Mouse (Mus musculus) erythroblast, embryonic 14.5 days (primary cell): Measurements from ENCODE around the gene Muc3. TPM values are rescaled to one million over a fixed set of nuclear protein-coding genes. Genes with fewer than 3 reads are reported as not detected.

Experiments
- H3K27me3 ChIP-seq: 2 replicates; pipeline ENCODE4 v1.6.1; 2012; ENCODE audit warnings: inconsistent platforms; ENCODE audit not compliant: control insufficient read depth
- H3K36me3 ChIP-seq: 2 replicates; pipeline ENCODE4 v1.6.1; 2012; ENCODE audit warnings: mild to moderate bottlenecking, inconsistent platforms; ENCODE audit not compliant: control insufficient read depth
- H3K4me1 ChIP-seq: 2 replicates; pipeline ENCODE4 v1.6.1; 2012; ENCODE audit warnings: inconsistent platforms; ENCODE audit not compliant: control insufficient read depth
- H3K4me3 ChIP-seq: replicated peaks from 2 replicates; pipeline ENCODE3; 2012; ENCODE audit warnings: moderate library complexity, mild to moderate bottlenecking, inconsistent platforms
- H3K9me3 ChIP-seq: 2 replicates; pipeline ENCODE4 v1.6.1; 2012; ENCODE audit warnings: low read length, inconsistent platforms, mixed read lengths; ENCODE audit not compliant: control insufficient read depth
- GATA1 ChIP-seq: IDR thresholded peaks from 2 replicates; pipeline ENCODE4 v1.6.1; 2012; ENCODE audit warnings: low read length, inconsistent platforms, mixed read lengths
- TAL1 ChIP-seq: IDR thresholded peaks from 3 replicates; pipeline ENCODE4 v1.6.1; 2012; ENCODE audit warnings: low read length, inconsistent platforms, mixed read lengths
- polyA plus RNA-seq: library from polyadenylated mRNA; stranded (reverse); fragments of >175 nt; gene quantifications from 2 replicates; pipeline ENCODE4 v1.2.3, GENCODE M21; 2012

Muc3 gene
- polyA plus RNA-seq, 1 experiment = not detected

DNA sequence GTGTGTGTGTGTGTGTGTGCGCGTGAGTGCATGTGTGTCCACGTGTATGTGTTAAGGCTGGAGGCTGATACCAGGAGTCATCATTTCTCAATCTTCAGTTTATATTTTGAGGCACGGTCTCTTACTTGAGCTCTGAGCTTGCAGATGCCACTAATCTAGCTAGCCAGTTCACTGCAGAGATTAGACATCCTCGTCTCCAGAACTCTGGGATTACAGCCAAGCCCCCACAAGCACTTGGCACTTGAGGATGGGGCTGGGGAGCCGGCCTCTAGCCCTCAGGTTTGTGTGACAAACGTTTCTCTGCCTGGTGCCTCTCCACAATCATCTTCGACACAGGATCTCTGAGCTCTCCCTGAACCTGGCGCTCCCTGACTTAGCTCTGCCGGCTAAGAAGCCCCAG lies 58.3 kb downstream of the Muc3 start:
- Histone ChIP-seq H3K27me3 (no peaks in the 10 kb centered on the region), H3K4me1 (peaks cover 34% of the 10 kb centered on the region), H3K9me3 (peaks cover 12% of the 10 kb centered on the region), H3K36me3 (no peaks in the 10 kb centered on the region; the same call in 1 of the 2 replicates), H3K4me3 (no peak overlapping the region)
- TF ChIP-seq TAL1 = no peak
- no peak for TF ChIP-seq GATA1

DNA sequence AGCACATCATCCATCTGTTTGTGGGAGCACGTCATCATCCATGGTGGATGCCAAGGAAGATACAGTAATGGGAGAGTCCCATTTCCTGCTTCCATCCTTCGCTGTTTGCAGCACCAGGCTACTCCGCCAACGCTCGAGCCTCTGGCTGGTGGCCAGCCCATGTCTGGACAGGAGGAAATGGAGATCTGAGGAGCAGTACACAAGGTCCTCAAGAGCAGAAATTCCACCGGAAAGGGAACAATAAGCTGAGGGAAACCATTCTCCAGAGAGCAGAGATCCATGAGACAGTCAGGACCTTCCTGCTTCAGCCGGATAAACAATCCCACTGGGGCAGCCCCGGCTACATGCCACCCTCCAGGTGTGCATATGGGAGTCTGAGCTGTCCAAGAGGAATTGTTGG lies 61.7 kb downstream of the Muc3 start:
- TF ChIP-seq GATA1 (no peak), TAL1 (no peak)
- H3K36me3 ChIP-seq = no peaks in the 10 kb centered on the region; the same call in 1 of the 2 replicates
- no peak overlapping the region for H3K4me3 ChIP-seq
- no peaks in the 10 kb centered on the region for H3K27me3 ChIP-seq
- peaks cover 12% of the 10 kb centered on the region for H3K9me3 ChIP-seq
- H3K4me1 ChIP-seq = peaks cover 48% of the 10 kb centered on the region

DNA sequence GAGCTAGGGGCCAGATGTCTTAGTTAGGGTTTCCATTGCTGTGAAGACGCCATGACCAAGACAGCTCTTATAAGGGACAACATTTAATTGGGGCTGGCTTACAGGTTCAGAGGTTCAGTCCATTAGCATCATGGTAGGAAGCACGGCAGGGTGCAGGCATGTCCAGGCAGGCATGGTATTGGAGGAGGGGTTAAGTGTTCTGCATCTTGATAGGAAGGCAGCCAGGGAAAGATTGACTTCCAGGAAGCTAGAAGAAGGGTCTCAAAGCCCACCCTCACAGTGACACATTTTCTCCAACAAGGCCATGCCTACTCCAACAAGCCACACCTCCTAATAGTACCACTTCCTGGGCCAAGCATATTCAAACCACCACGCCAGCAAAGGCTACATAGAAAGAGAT lies 63.4 kb downstream of the Muc3 start:
- Histone ChIP-seq H3K4me1 (peaks cover 45% of the 10 kb centered on the region), H3K27me3 (no peaks in the 10 kb centered on the region), H3K4me3 (no peak overlapping the region), H3K36me3 (no peaks in the 10 kb centered on the region; the same call in 1 of the 2 replicates), H3K9me3 (peaks cover 12% of the 10 kb centered on the region)
- no peak for TF ChIP-seq GATA1
- TF ChIP-seq TAL1 = no peak

DNA sequence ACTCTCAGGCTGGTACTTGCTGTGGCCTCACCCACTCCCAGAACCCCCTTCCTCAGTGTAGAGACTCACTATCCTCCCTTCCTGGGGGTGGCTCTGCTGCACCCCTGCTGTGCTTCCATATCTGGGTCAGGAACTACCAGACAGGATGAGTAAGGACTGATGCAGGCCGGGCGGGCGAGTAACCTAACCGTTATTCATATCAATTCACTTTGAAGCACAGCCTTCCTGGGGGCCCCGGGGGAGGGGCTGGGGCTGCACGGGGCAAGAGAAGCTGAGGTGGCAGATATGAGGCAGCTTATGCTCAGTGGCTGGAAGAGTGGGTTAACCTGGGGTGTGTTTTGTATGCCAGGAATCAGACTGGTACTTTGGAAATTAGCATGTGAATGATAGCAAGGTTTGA lies 64.1 kb downstream of the Muc3 start:
- TF ChIP-seq TAL1 (no peak), GATA1 (no peak)
- Histone ChIP-seq H3K4me1 (peaks cover 45% of the 10 kb centered on the region), H3K4me3 (no peak overlapping the region), H3K36me3 (no peaks in the 10 kb centered on the region; the same call in 1 of the 2 replicates), H3K27me3 (no peaks in the 10 kb centered on the region), H3K9me3 (peaks cover 12% of the 10 kb centered on the region)

Other genes starting within 250 kb of the Muc3 start
- gene Ift22, start 241.2 kb downstream of the Muc3 start, polyA plus RNA-seq = 0.02 and 0.24 TPM in 2 replicates
- 325 and 364 TPM in 2 replicates for gene Fis1, start 196.0 kb downstream of the Muc3 start, polyA plus RNA-seq
- 0.03 and 0.04 TPM in 2 replicates for gene Cldn15, start 182.7 kb downstream of the Muc3 start, polyA plus RNA-seq
- gene Plod3, start 162.3 kb downstream of the Muc3 start, polyA plus RNA-seq = 1.8 and 3.6 TPM in 2 replicates
- 55.9 and 77.3 TPM in 2 replicates for gene Znhit1, start 161.3 kb downstream of the Muc3 start, polyA plus RNA-seq
- 0.10 and 0.17 TPM in 2 replicates for gene Vgf, start 122.9 kb downstream of the Muc3 start, polyA plus RNA-seq
- gene Ap1s1, start 103.2 kb downstream of the Muc3 start, polyA plus RNA-seq = 11.7 and 12.6 TPM in 2 replicates
- not detected in 2 replicates for gene Serpine1, start 77.1 kb downstream of the Muc3 start, polyA plus RNA-seq
- gene Trim56, start 33.1 kb downstream of the Muc3 start, polyA plus RNA-seq = 3.3 and 3.5 TPM in 2 replicates
- gene Muc3a, start 63.1 kb upstream of the Muc3 start, polyA plus RNA-seq = not detected in 2 replicates
- gene Ache, start 138.2 kb upstream of the Muc3 start, polyA plus RNA-seq = 29.5 and 30.9 TPM in 2 replicates
- gene Ufsp1, start 145.3 kb upstream of the Muc3 start, polyA plus RNA-seq = 14.1 and 16.4 TPM in 2 replicates
- 73.3 and 89.6 TPM in 2 replicates for gene Srrt, start 158.4 kb upstream of the Muc3 start, polyA plus RNA-seq
- gene Trip6, start 165.1 kb upstream of the Muc3 start, polyA plus RNA-seq = 0.51 and 0.54 TPM in 2 replicates
- 0.05 and 0.06 TPM in 2 replicates for gene Slc12a9, start 184.3 kb upstream of the Muc3 start, polyA plus RNA-seq
- 0.04 and 0.07 TPM in 2 replicates for gene Ephb4, start 200.8 kb upstream of the Muc3 start, polyA plus RNA-seq